Mouse (Mus musculus): Measurements from ENCODE around the gene Asb16. TPM values are rescaled to one million over a fixed set of nuclear protein-coding genes. Genes with fewer than 3 reads are reported as not detected.

The Asb16 gene
- not detected for total RNA-seq (2023)

DNA sequence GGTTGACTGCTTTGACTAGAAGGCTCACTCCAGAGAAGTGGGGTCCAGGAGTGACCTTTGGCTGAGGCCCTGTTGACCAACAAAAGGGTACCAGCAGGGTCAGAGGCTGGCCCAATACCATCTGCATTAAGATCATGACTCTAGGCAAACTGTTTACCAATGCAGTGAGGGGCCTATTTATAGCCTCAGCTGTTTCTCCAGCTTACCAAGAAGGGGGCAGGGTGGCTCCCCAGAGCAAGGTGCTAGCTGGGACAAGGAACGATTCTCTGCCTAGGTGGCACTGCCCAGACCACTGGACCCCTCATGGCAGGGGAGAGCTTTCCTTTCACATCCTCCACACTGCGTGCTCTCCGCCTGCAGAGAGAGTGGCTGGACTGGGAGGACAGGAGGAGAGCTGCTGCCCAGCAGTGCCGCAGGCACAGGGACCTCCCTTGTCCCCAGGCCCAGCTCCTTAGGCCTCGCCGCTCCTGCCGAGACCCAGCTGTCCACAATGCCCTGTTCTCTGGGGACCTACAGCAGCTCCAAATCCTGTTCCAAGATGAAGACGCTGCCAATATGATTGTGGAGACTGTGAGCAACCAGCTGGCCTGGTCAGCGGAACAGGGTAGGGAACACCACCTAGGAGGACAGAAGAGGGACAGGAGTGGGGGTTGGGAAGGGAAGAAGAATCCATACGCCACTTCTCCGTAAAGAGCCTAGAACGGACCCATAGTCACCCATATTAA is at the start of gene Asb16:
Gene Asb16 (plus strand): TSS at position 224 of the 725 bp plus-strand sequence.

DNA sequence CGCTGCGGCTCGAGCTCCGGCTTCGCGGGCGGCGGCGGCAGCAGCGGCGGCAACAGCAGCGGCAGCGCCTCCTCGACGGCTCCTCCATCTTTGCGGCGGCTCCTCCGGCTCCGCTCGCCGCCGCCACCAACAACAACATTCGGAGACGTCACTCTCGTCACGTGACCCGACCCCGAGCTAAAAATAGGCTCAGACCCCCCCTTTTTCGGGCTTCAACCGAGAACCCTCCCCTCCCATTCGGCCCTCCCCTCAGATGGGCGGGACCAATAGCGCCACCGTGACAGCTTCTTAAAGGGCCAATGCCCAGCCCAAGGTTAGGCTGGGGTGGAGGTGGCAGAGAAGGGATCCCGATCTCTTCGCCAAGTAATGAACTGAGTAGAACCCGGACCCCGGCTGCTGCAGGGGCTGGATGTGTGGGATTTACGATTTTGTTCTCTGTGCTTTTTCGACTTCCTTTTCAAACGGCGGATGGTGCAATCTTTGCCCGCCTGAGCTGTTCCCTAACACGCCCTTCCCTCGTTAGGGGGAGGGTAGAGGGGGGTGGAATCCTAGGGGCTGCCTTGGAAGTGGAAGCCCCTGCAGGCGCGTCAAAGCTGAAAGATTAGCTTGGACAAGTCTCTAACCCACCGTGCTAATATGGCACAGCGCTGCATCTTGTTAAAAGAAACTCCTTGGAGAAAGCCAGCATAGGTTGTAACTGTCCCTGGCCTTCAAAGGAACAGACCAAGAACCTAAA is 38.4 kb upstream of the Asb16 start, which contains the start of gene Hdac5:
Gene Hdac5 (minus strand): TSS at position 161 of the 736 bp plus-strand sequence.

DNA sequence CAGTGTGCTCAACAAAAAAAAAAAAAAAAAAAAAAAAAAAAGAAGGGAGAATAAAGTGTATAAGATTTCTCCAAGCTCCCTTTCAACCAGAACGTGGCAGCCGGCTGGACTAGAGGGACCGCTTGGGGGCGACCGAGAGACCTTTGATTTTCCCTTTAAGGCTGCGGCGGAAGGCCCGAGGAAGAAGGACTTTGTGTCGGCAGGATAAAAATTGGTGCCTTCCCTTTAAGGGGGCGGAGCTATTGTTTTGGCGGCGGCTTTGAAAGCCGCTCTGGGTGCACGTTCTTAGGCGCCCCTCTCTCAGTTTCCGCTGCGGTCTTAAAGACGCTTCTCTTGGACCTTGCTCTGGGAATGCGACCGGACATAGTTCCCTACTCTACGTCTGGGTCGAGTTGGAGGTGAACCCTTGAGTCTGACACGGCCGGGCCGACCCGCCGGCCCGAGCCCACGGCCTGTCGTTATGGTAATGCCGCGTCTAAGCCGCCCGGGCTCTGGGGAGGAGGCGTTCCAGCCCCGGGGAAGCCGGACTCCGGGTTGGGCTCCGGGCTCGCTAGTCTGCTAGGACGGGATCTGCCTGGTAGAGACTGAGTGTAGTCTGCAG is 19.8 kb upstream of the Asb16 start, which contains the start of gene BC030867:
Gene BC030867 (plus strand): TSS at position 253 of the 601 bp plus-strand sequence.

DNA sequence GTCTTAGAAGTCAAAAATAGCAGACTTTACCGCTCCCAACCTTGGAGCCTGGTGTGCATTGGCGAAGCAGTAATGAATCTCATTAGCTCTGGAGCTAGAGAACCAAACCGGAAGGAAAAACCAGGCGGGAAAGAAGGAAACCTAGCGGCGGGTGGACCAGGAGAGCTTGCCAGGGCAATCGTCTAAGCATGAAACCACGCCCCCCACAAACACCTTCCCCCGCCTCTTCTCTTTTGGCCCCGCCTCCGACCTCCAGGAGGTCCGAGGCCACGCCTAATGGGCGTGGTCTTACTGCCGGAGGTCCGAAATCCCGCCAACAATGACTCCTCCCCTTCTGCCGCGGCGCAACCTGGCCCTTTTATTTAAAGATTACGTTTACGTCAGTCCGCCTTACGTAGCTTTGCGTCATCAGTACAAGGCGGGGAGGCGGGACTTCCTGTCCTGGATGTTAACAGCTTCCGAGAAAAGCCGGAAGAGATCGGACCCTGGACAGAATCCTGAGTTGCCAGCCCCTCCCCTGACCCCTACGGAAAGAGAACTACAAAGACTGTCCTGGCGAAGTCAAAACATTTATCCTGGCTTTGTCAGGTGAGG is 16.1 kb downstream of the Asb16 start, which contains the start of gene Tmub2:
Gene Tmub2 (plus strand): TSS at position 431 of the 594 bp plus-strand sequence.

DNA sequence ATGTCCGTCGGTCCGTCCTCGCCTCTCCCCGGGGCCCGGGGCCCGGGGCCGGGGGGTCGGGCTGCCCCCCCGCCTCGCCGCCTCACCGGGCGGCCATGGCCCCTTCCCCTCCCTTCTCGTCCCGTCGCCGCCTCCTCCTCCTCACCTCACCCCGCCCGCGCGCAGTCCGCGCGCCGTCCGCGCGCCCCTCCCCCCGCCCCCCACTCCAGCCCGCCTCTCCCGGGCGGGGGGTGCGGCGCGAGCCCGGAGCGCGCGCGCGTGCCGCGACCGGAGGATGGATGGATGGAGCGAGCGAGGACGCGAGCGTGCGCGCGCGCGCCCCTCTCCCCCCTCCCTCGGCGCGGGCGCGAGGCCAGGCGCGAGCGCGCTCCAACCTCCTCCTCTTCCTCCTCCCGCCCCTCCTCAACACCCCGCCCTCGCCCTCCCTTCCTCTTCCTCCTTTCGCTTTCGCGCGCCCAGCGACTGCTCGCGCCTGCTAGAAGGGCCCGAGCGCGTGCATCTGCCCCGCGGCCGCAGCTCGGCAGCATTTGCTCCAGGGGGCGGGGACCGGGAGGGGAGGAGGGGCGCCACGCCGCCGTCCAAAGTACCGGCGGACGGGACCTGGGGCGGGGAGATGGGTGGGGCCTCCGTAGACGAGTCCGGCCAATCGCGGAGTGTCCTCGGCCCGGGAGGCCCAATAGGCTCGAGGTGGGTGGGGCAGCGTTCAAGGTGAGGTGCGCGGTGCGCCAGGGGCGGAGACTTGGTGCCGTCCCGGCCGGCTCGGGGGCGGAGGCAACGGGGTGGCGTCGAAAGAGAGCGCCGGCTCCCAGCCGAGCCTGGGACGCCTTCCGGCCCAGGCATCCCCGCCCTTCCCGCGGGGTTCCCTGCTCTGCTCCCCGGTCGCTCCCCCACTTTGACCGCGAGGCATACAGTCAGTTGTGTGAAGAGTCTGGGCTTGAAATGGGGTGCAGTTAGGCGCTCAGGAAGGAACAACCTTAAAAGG is 28.2 kb downstream of the Asb16 start, which contains the start of gene Atxn7l3:
Gene Atxn7l3 (minus strand): TSS at position 141 of the 982 bp plus-strand sequence.

DNA sequence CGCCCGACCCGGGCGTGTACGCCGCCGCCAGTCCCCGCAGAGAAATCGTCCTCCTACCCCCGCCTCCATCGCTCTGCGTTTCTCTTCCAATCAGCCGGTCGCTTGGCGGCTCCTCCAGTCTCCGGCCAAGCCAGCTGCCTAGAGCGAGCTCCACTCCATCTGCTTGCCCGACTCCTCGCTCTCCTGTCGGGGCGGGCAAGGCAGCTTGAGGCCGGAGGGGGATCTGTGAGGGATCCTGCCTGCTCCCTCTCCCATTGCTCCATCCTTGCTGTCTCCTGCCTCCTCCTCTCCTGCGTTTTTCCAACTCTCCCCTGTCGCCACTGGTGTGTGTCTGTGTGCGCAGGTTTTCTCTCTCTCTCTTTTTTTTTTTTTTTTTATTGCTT is 50.9 kb downstream of the Asb16 start, which contains the start of gene Ubtf:
Gene Ubtf (minus strand): TSS at position 333 of the 383 bp plus-strand sequence.

Other genes starting within 250 kb of the Asb16 start
- not detected for gene Mpp3, start 240.3 kb upstream of the Asb16 start, total RNA-seq (2023)
- gene Cd300lg, start 227.2 kb upstream of the Asb16 start, total RNA-seq (2023) = not detected
- gene Mpp2, start 180.2 kb upstream of the Asb16 start, total RNA-seq (2023) = 2.8 TPM
- gene Ppy, start 167.4 kb upstream of the Asb16 start, total RNA-seq (2023) = not detected
- gene Pyy, start 160.9 kb upstream of the Asb16 start, total RNA-seq (2023) = not detected
- not detected for gene Nags, start 123.2 kb upstream of the Asb16 start, total RNA-seq (2023)
- 11.1 TPM for gene Tmem101, start 112.3 kb upstream of the Asb16 start, total RNA-seq (2023)
- gene Lsm12, start 83.4 kb upstream of the Asb16 start, total RNA-seq (2023) = 48.7 TPM
- gene G6pc3, start 79.1 kb upstream of the Asb16 start, total RNA-seq (2023) = 29.7 TPM
- gene Hdac5, start 38.6 kb upstream of the Asb16 start, total RNA-seq (2023) = 147 TPM
- not detected for gene BC030867, start 19.9 kb upstream of the Asb16 start, total RNA-seq (2023)
- gene Tmub2, start 16.2 kb downstream of the Asb16 start, total RNA-seq (2023) = 36.2 TPM
- 80.0 TPM for gene Atxn7l3, start 27.9 kb downstream of the Asb16 start, total RNA-seq (2023)
- gene Ubtf, start 51.0 kb downstream of the Asb16 start, total RNA-seq (2023) = 126 TPM
- gene Slc4a1, start 97.5 kb downstream of the Asb16 start, total RNA-seq (2023) = 0.74 TPM
- gene Rundc3a, start 124.7 kb downstream of the Asb16 start, total RNA-seq (2023) = 4.7 TPM
- gene Slc25a39, start 139.2 kb downstream of the Asb16 start, total RNA-seq (2023) = 37.5 TPM
- gene Grn, start 161.6 kb downstream of the Asb16 start, total RNA-seq (2023) = 16.7 TPM
- gene Fam171a2, start 178.9 kb downstream of the Asb16 start, total RNA-seq (2023) = 0.18 TPM
- gene Itga2b, start 201.4 kb downstream of the Asb16 start, total RNA-seq (2023) = 20.9 TPM

Measured in CD4-positive naive resting alpha-beta T cell, adult 57 days (primary cell).